Mouse (Mus musculus): ENCODE data around the gene Ndrg4. TPM values are rescaled to one million over a fixed set of nuclear protein-coding genes. Genes with fewer than 3 reads are reported as not detected.

Gene Ndrg4
- polyA plus RNA-seq, 1 experiment from 2014 or later: 225 TPM

DNA sequence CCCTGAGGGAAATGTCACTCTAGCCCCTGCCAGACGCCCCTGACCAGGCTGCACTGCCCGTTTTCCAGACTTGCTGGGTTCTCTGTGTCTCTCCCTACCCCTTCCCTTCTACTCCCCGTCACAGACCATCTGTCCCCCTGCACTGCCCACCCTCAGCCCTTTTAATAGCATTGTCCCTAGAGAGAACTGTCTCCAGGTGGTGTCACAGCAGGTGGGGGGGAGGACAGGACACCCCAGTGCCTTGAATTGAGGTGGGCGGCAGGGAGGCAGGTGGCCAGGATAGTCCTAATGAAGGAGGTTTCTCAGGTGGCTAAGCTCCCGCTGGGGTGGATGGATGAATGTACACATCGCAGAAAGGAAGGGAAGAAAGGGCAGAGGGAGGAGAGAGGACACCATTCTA lies 17.9 kb downstream of the Ndrg4 start:
- no peak overlapping the region for H3K4me3 ChIP-seq (ENCODE audit: low read depth, low read length)
- no peaks in the 10 kb centered on the region for H3K9me3 ChIP-seq (replicated peaks; ENCODE audit: control insufficient read depth, low read length)
- peaks cover 16% of the 10 kb centered on the region for H3K4me1 ChIP-seq (ENCODE audit: control insufficient read depth, insufficient read depth, low read length)
- H3K9ac ChIP-seq (ENCODE audit: low read depth, low read length): peak overlapping the region; percentile 24; the same call in 1 of the 2 replicates
- 19% methylated on average over 6 of the region's 6 CpGs for WGBS (ENCODE audit: insufficient replicate concordance)
- ATAC-seq (replicated peaks; ENCODE audit: insufficient number of reproducible peaks, low FRiP score, low TSS enrichment): no peak
- peak overlapping the region; percentile 9; the same call in 1 of the 2 replicates for H3K4me2 ChIP-seq
- H3K36me3 ChIP-seq (ENCODE audit: control insufficient read depth, insufficient read depth, low read length): no peaks in the 10 kb centered on the region
- peaks cover 26% of the 10 kb centered on the region for H3K27me3 ChIP-seq (ENCODE audit: control insufficient read depth, insufficient read depth, low read length)
- H3K27ac ChIP-seq (ENCODE audit: low read depth, low read length): no peak overlapping the region

DNA sequence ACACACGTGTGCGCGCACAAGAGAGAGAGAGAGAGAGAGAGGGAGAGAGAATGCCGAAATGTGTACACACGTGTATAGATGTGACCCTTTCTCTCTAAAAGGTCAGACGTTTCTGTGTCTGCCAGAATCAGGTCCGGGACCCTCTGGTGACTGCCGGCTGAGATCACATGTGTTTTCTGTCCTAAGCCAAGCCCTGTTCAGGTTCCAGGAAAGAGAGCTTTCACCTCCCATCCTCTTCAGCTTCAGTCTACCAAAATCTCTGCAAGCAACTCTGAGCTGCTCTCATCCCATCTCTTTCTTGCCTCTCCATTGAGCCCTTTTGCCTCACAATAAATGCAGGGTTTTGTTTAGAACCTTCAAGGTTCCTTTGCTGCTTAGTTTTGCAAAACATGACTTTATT lies 19.9 kb downstream of the Ndrg4 start:
- H3K27me3 ChIP-seq (ENCODE audit: control insufficient read depth, insufficient read depth, low read length): peaks cover 28% of the 10 kb centered on the region
- H3K4me1 ChIP-seq (ENCODE audit: control insufficient read depth, insufficient read depth, low read length): peaks cover 11% of the 10 kb centered on the region
- no peak overlapping the region for H3K4me3 ChIP-seq (ENCODE audit: low read depth, low read length)
- ATAC-seq (replicated peaks; ENCODE audit: insufficient number of reproducible peaks, low FRiP score, low TSS enrichment): no peak
- H3K9ac ChIP-seq (ENCODE audit: low read depth, low read length): no peak overlapping the region
- H3K27ac ChIP-seq (ENCODE audit: low read depth, low read length): no peak overlapping the region
- peak overlapping the region; percentile 45 for H3K4me2 ChIP-seq
- no peaks in the 10 kb centered on the region for H3K9me3 ChIP-seq (replicated peaks; ENCODE audit: control insufficient read depth, low read length)
- WGBS (ENCODE audit: insufficient replicate concordance): 51% methylated on average over 5 of the region's 8 CpGs
- H3K36me3 ChIP-seq (ENCODE audit: control insufficient read depth, insufficient read depth, low read length): no peaks in the 10 kb centered on the region

DNA sequence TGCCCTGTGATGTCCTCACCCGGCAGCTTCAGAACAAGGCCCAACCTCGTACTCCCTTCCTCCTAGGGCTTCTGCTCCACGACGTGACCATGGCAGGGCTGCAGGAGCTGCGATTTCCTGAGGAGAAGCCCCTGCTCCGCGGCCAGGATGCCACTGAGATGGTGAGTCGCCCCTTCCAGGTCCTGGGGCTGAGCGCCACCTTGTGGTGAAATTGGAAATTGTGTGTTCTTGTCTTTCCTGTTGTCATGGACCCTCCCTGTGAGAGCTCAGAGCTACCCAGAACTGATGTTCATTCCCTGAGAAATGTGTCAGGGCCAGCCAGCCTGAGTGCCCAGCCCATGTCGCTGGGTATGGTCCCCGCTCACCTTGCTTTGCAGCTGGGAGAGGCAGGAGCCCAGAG lies 20.3 kb downstream of the Ndrg4 start:
- Histone ChIP-seq H3K36me3 (ENCODE audit: control insufficient read depth, insufficient read depth, low read length) (no peaks in the 10 kb centered on the region), H3K4me2 (peak overlapping the region; percentile 45), H3K9me3 (replicated peaks; ENCODE audit: control insufficient read depth, low read length) (no peaks in the 10 kb centered on the region), H3K4me3 (ENCODE audit: low read depth, low read length) (no peak overlapping the region), H3K9ac (ENCODE audit: low read depth, low read length) (no peak overlapping the region), H3K4me1 (ENCODE audit: control insufficient read depth, insufficient read depth, low read length) (peaks cover 11% of the 10 kb centered on the region), H3K27ac (ENCODE audit: low read depth, low read length) (no peak overlapping the region), H3K27me3 (ENCODE audit: control insufficient read depth, insufficient read depth, low read length) (peaks cover 28% of the 10 kb centered on the region)
- WGBS (ENCODE audit: insufficient replicate concordance): under 1% methylated on average over 11 of the region's 11 CpGs
- 0 out of 2 replicates have a peak, but pooled peaks have one; percentile 29 for ATAC-seq (replicated peaks; ENCODE audit: insufficient number of reproducible peaks, low FRiP score, low TSS enrichment)

DNA sequence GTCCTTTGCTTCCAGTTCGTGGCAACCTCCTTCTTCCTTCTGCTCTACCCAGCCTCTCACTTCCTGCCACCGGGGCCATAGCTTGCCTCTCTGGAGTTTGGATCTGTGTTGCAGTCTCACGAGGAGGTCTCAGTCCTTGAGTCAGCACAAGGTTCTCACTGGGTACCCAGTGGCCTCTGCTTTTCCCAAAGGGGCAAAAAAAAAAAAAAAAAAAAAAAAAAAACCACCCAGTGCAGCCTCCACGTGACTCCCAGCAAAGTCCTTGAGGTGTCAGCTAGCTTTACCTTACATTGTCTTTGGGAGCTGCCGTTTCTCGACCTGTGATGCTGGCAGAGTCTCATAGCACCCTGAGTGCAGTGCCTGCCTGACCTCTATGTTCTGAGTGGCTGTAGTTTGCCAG lies 21.4 kb downstream of the Ndrg4 start:
- no peak overlapping the region for H3K27ac ChIP-seq (ENCODE audit: low read depth, low read length)
- no peaks in the 10 kb centered on the region for H3K9me3 ChIP-seq (replicated peaks; ENCODE audit: control insufficient read depth, low read length)
- H3K27me3 ChIP-seq (ENCODE audit: control insufficient read depth, insufficient read depth, low read length): peaks cover 28% of the 10 kb centered on the region
- ATAC-seq (replicated peaks; ENCODE audit: insufficient number of reproducible peaks, low FRiP score, low TSS enrichment): no peak
- H3K4me1 ChIP-seq (ENCODE audit: control insufficient read depth, insufficient read depth, low read length): peaks cover 14% of the 10 kb centered on the region
- H3K9ac ChIP-seq (ENCODE audit: low read depth, low read length): no peak overlapping the region
- no peaks in the 10 kb centered on the region for H3K36me3 ChIP-seq (ENCODE audit: control insufficient read depth, insufficient read depth, low read length)
- no peak overlapping the region for H3K4me3 ChIP-seq (ENCODE audit: low read depth, low read length)
- 43% methylated on average over 6 of the region's 6 CpGs for WGBS (ENCODE audit: insufficient replicate concordance)
- H3K4me2 ChIP-seq: no peak overlapping the region

DNA sequence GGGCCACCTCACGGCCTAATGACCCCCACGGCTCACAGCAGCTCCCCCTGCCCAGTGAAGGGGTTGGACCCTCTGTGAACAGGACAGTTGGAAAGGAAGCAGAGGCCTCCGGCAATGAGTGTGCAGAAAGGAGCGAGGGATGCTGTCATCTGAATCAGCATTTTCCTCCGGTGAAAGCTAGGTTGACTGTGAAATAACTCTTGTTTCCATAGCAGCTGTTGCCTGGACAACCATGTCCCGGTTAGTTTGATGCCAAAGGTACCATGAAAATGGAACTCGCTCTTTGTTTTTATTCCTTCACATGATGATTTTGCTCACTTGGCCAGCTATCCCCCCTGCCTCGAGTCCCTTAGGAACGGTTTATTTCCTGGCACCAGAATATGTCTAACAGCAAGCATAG lies 23.5 kb downstream of the Ndrg4 start:
- 80% methylated on average over 9 of the region's 9 CpGs for WGBS (ENCODE audit: insufficient replicate concordance)
- H3K27me3 ChIP-seq (ENCODE audit: control insufficient read depth, insufficient read depth, low read length): peaks cover 19% of the 10 kb centered on the region; the same call in 1 of the 2 replicates
- H3K4me1 ChIP-seq (ENCODE audit: control insufficient read depth, insufficient read depth, low read length): peaks cover 17% of the 10 kb centered on the region
- H3K4me2 ChIP-seq: no peak overlapping the region
- H3K27ac ChIP-seq (ENCODE audit: low read depth, low read length): no peak overlapping the region
- no peaks in the 10 kb centered on the region for H3K9me3 ChIP-seq (replicated peaks; ENCODE audit: control insufficient read depth, low read length)
- ATAC-seq (replicated peaks; ENCODE audit: insufficient number of reproducible peaks, low FRiP score, low TSS enrichment): no peak
- no peak overlapping the region for H3K9ac ChIP-seq (ENCODE audit: low read depth, low read length)
- 0 out of 2 replicates have a peak, but pooled peaks cover 1% of the 10 kb centered on the region for H3K36me3 ChIP-seq (ENCODE audit: control insufficient read depth, insufficient read depth, low read length)
- H3K4me3 ChIP-seq (ENCODE audit: low read depth, low read length): no peak overlapping the region

DNA sequence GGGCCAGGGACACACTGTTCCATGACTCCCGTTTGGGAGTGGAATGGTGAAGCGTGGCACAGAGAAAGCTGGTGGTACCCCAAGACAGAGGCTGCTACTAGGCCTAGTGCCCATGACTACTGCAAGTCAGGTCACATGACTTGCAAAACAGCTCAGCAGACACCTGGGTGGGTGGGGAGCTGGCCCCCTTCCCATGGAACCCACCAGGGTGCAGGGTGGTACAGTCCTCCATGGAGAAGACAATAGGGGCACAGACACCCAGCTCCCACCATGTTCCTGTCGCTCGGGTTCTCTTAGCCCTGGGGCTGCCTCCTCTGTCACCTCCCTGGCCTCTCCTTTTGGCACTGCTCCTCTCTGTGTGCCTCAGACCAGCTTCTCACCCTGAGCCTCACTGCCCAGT lies 25.0 kb downstream of the Ndrg4 start:
- ATAC-seq (replicated peaks; ENCODE audit: insufficient number of reproducible peaks, low FRiP score, low TSS enrichment): no peak
- H3K36me3 ChIP-seq (ENCODE audit: control insufficient read depth, insufficient read depth, low read length): peaks cover 8% of the 10 kb centered on the region; the same call in 1 of the 2 replicates
- peaks cover 13% of the 10 kb centered on the region; the same call in 1 of the 2 replicates for H3K27me3 ChIP-seq (ENCODE audit: control insufficient read depth, insufficient read depth, low read length)
- no peak overlapping the region for H3K9ac ChIP-seq (ENCODE audit: low read depth, low read length)
- no peaks in the 10 kb centered on the region for H3K9me3 ChIP-seq (replicated peaks; ENCODE audit: control insufficient read depth, low read length)
- H3K4me2 ChIP-seq: no peak overlapping the region
- no peak overlapping the region for H3K4me3 ChIP-seq (ENCODE audit: low read depth, low read length)
- WGBS (ENCODE audit: insufficient replicate concordance): 72% methylated on average over 4 of the region's 4 CpGs
- H3K27ac ChIP-seq (ENCODE audit: low read depth, low read length): no peak overlapping the region
- H3K4me1 ChIP-seq (ENCODE audit: control insufficient read depth, insufficient read depth, low read length): peaks cover 17% of the 10 kb centered on the region

DNA sequence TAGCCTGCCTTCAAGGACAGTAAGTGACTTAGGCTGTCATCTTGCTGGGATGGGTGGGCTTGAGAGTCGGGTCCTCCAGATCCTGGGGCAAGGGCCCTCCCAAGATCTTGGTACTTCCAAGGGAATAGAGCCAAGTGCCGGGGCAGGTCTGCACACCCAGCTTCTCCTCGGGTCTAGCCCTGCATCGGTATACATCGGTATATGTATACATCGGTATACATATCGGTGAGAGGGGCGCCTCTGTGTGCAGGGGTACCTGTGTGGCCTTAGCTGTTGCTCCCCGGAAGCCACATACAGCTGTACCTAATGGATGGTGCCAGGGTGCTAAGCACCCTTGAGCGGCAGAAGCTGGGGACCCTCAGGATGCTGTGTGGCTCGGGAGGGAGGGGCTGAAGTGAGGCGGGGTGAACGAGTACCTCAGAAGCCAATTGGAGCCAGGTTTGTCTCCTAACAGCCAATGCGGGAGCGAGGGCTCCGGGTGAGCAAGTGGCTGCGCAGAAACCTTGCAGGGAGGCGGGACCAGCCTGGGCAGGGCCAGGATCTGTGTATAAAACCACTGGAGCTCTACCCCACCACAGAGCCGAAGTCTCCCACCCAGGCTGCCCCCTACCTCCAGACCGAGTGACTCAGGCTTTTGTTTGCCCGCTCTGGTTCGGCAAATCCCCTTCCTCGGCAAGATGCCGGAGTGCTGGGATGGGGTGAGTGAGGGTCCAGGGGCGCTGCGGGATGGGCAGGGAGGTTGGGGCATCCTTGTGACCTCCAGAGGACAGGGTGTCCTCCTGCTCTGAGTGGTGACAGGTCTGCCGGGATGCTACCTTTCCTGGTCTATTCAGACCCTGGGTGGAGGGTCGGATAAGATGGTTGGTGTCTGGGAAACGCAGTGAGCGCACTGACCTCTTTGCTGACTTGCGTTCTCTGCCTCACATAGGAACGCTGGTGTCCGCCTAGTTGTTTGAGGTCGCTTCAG lies 26.0 kb downstream of the Ndrg4 start:
- peaks cover 10% of the 10 kb centered on the region; the same call in 1 of the 2 replicates for H3K27me3 ChIP-seq (ENCODE audit: control insufficient read depth, insufficient read depth, low read length)
- H3K36me3 ChIP-seq (ENCODE audit: control insufficient read depth, insufficient read depth, low read length): peaks cover 12% of the 10 kb centered on the region; the same call in 1 of the 2 replicates
- H3K4me2 ChIP-seq: peak overlapping the region; percentile 86
- WGBS (ENCODE audit: insufficient replicate concordance): 2% methylated on average over 34 of the region's 34 CpGs
- peak; percentile 84 for ATAC-seq (replicated peaks; ENCODE audit: insufficient number of reproducible peaks, low FRiP score, low TSS enrichment)
- no peaks in the 10 kb centered on the region for H3K9me3 ChIP-seq (replicated peaks; ENCODE audit: control insufficient read depth, low read length)
- H3K27ac ChIP-seq (ENCODE audit: low read depth, low read length): peak overlapping the region; percentile 82
- H3K4me1 ChIP-seq (ENCODE audit: control insufficient read depth, insufficient read depth, low read length): peaks cover 14% of the 10 kb centered on the region
- H3K9ac ChIP-seq (ENCODE audit: low read depth, low read length): peak overlapping the region; percentile 81
- peak overlapping the region; percentile 76 for H3K4me3 ChIP-seq (ENCODE audit: low read depth, low read length)

DNA sequence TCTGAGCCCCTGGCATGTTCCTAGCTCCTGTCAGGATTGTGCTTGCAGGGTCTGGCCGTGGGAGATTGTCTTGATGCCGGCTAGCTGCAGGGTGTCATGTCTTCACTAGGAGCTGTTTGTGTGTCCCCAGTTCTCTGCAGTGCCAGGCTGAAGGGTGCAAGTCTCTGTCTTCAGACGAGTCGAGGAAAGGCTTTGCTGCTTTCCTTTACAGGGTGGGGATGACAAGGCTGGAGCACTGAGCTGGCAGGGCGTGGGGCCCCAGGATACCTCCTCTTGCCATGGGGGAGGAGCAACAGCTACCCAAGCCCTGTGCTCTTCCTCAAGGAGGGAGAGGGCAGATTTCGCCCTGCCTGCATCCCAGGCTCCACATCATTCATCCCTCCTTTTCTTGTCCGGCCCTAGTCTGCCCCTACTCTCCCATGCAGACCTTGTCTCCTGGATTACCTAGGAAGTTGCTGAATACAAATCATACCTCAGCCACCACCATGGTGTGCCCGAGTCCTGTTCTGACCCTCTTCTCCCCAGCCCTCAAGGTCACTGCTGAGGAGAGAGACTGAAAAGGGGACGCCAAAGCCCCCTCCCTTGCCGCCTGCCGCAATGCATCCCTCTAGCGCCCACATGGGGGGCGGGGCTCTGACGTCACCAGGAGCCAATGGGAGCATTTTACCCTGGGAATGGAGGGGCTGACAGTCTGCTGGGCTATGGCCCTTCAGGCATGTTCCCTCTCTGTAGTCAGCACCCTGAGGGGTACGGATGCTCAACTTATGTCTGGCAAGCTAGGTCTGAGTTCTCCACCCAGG lies 26.9 kb downstream of the Ndrg4 start:
- Histone ChIP-seq H3K27me3 (ENCODE audit: control insufficient read depth, insufficient read depth, low read length) (peaks cover 6% of the 10 kb centered on the region; the same call in 1 of the 2 replicates), H3K9me3 (replicated peaks; ENCODE audit: control insufficient read depth, low read length) (no peaks in the 10 kb centered on the region), H3K4me1 (ENCODE audit: control insufficient read depth, insufficient read depth, low read length) (peaks cover 14% of the 10 kb centered on the region), H3K27ac (ENCODE audit: low read depth, low read length) (peak overlapping the region; percentile 82), H3K4me3 (ENCODE audit: low read depth, low read length) (peak overlapping the region; percentile 76), H3K36me3 (ENCODE audit: control insufficient read depth, insufficient read depth, low read length) (peaks cover 18% of the 10 kb centered on the region; the same call in 1 of the 2 replicates), H3K9ac (ENCODE audit: low read depth, low read length) (peak overlapping the region; percentile 81), H3K4me2 (peak overlapping the region; percentile 86)
- peak; percentile 24 for ATAC-seq (replicated peaks; ENCODE audit: insufficient number of reproducible peaks, low FRiP score, low TSS enrichment)
- WGBS (ENCODE audit: insufficient replicate concordance): 3% methylated on average over 15 of the region's 15 CpGs
